Mouse (Mus musculus) limb, embryonic 15.5 days (tissue): ENCODE measurements around the gene Ptprg. TPM values are rescaled to one million over a fixed set of nuclear protein-coding genes. Genes with fewer than 3 reads are reported as not detected.

Experiments
- ATAC-seq: fragments of 200-750 bp; cut with Nextera tagmentation; 2 replicates; pipeline ENCODE4 v1.8.0; 2017; ENCODE audit warnings: low read depth, moderate TSS enrichment; ENCODE audit not compliant: insufficient number of reproducible peaks, low FRiP score, low TSS enrichment
- H3K27ac ChIP-seq: fragments of 300-500 bp; sonication (generic); 2 replicates; pipeline ENCODE4 v1.5.1; 2015; ENCODE audit warnings: moderate library complexity, mild to moderate bottlenecking, inconsistent platforms
- H3K27me3 ChIP-seq: fragments of 300-500 bp; sonication (generic); 2 replicates; pipeline ENCODE4 v1.6.1; 2015; ENCODE audit warnings: inconsistent platforms
- H3K36me3 ChIP-seq: fragments of 300-500 bp; sonication (generic); 2 replicates; pipeline ENCODE4 v1.6.1; 2015; ENCODE audit warnings: inconsistent platforms
- H3K4me1 ChIP-seq: fragments of 300-500 bp; sonication (generic); 2 replicates; pipeline ENCODE4 v1.6.1; 2015; ENCODE audit warnings: inconsistent platforms
- H3K4me2 ChIP-seq: fragments of 300-500 bp; sonication (generic); 2 replicates; pipeline ENCODE4 v1.6.1; 2015; ENCODE audit warnings: mild to moderate bottlenecking, inconsistent platforms
- H3K4me3 ChIP-seq: fragments of 300-500 bp; sonication (generic); 2 replicates; pipeline ENCODE4 v1.5.1; 2015; ENCODE audit warnings: mild to moderate bottlenecking, inconsistent platforms
- H3K9ac ChIP-seq: fragments of 300-500 bp; sonication (generic); 2 replicates; pipeline ENCODE4 v1.6.1; 2015; ENCODE audit warnings: inconsistent platforms
- H3K9me3 ChIP-seq: fragments of 300-500 bp; sonication (generic); 2 replicates; pipeline ENCODE4 v1.6.1; 2016; ENCODE audit warnings: inconsistent platforms
- WGBS: fragments of 180-500 bp; shearing (Covaris S2); methylation state at CpG from one replicate; pipeline ENCODE4 v1.1.7; 2015; 5-methylcytosine and 5-hydroxymethylcytosine counted together
- polyA plus RNA-seq: library from polyadenylated mRNA; unstranded; fragments of >200 nt; fragmentation: Nextera tagmentation; extraction: Ambion mirVana; gene quantifications from 2 replicates; pipeline ENCODE4 v1.2.1, GENCODE M21; 2015

The Ptprg gene
- polyA plus RNA-seq, 1 experiment from 2014 or later = 27.3 TPM

- Histone ChIP-seq H3K27ac (no peak overlapping the region), H3K4me1 (peaks cover 14% of the 10 kb centered on the region), H3K36me3 (no peaks in the 10 kb centered on the region), H3K4me3 (no peak overlapping the region), H3K9me3 (no peaks in the 10 kb centered on the region), H3K4me2 (no peak overlapping the region), H3K27me3 (no peaks in the 10 kb centered on the region), H3K9ac (no peak overlapping the region)
- no peak for ATAC-seq
- 69% methylated on average over 4 of the region's 4 CpGs for WGBS
These were observed 70.2 kb downstream of the Ptprg start for GRCm38 (mm10) chr14:11623576-11623975.

DNA sequence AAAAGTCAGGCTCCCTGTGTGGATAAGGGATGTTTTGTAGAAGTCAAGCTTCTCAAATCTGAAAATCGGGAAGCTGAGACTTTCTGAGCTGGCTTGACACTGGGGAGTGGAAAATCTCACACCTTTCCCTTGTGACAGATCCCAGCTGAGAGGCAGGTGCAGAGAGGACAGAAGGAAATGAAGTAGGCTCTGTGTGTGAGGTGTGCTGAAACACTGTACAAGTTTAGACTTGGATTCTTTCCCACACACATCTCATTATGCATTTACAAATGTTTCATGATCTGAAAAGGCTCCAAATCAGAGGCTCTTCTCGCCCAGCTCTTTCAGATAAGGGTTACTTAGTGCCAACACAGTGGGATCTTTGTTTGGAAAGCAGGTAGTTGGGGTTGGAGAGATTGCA, 77.4 kb downstream of the Ptprg start:
- H3K36me3 ChIP-seq = no peaks in the 10 kb centered on the region
- H3K4me2 ChIP-seq = no peak overlapping the region
- 55% methylated on average over 2 of the region's 2 CpGs for WGBS
- no peaks in the 10 kb centered on the region for H3K9me3 ChIP-seq
- no peaks in the 10 kb centered on the region for H3K27me3 ChIP-seq
- no peak overlapping the region for H3K9ac ChIP-seq
- no peak overlapping the region for H3K27ac ChIP-seq
- H3K4me1 ChIP-seq = no peaks in the 10 kb centered on the region; the same call in 1 of the 2 replicates
- H3K4me3 ChIP-seq = no peak overlapping the region
- ATAC-seq = no peak

- WGBS = 89% methylated on average over 4 of the region's 4 CpGs
- H3K4me2 ChIP-seq = no peak overlapping the region
- no peaks in the 10 kb centered on the region for H3K36me3 ChIP-seq
- H3K4me3 ChIP-seq = no peak overlapping the region
- no peaks in the 10 kb centered on the region; the same call in 1 of the 2 replicates for H3K4me1 ChIP-seq
- no peak for ATAC-seq
- H3K9me3 ChIP-seq = no peaks in the 10 kb centered on the region
- H3K27me3 ChIP-seq = no peaks in the 10 kb centered on the region
- no peak overlapping the region for H3K27ac ChIP-seq
- no peak overlapping the region for H3K9ac ChIP-seq
These were observed 78.2 kb downstream of the Ptprg start for GRCm38 (mm10) chr14:11631505-11631904.

- Histone ChIP-seq H3K27ac (no peak overlapping the region), H3K27me3 (no peaks in the 10 kb centered on the region), H3K9ac (no peak overlapping the region), H3K9me3 (no peaks in the 10 kb centered on the region), H3K4me2 (no peak overlapping the region), H3K36me3 (no peaks in the 10 kb centered on the region), H3K4me3 (no peak overlapping the region), H3K4me1 (no peaks in the 10 kb centered on the region)
- ATAC-seq = no peak
- WGBS = 83% methylated on average over 7 of the region's 7 CpGs
These were observed 84.3 kb downstream of the Ptprg start for GRCm38 (mm10) chr14:11637673-11638072.

DNA sequence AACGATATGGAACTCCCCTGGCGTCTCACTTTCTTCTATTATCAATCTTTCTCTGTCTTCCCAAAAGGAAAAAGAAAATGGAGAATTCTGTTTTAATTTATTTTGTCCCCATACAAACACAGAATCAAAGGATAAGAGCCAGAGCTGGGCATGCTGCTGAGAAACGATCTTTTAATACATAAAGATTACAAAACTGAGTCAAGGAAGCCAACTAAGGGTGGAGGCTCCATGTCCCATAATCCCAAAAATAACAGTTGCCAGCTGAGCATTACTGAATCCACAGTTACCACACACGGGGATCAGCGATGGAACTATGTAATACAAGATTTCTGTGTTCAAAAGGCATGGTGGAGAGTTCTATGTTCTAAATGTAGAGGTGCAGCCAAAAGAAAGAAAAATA, 86.0 kb downstream of the Ptprg start:
- no peak overlapping the region for H3K27ac ChIP-seq
- H3K36me3 ChIP-seq = no peaks in the 10 kb centered on the region
- no peaks in the 10 kb centered on the region for H3K9me3 ChIP-seq
- WGBS = 76% methylated on average over 5 of the region's 5 CpGs
- no peak overlapping the region for H3K4me3 ChIP-seq
- no peak for ATAC-seq
- H3K4me2 ChIP-seq = no peak overlapping the region
- H3K27me3 ChIP-seq = no peaks in the 10 kb centered on the region
- H3K4me1 ChIP-seq = no peaks in the 10 kb centered on the region
- no peak overlapping the region for H3K9ac ChIP-seq

GRCm38 (mm10) chr14:11640372-11640771, 87.0 kb downstream of the Ptprg start:
- no peak overlapping the region for H3K9ac ChIP-seq
- ATAC-seq = no peak
- H3K27ac ChIP-seq = no peak overlapping the region
- H3K4me2 ChIP-seq = no peak overlapping the region
- no peaks in the 10 kb centered on the region for H3K36me3 ChIP-seq
- no peak overlapping the region for H3K4me3 ChIP-seq
- no peaks in the 10 kb centered on the region for H3K9me3 ChIP-seq
- no peaks in the 10 kb centered on the region for H3K27me3 ChIP-seq
- H3K4me1 ChIP-seq = no peaks in the 10 kb centered on the region

DNA sequence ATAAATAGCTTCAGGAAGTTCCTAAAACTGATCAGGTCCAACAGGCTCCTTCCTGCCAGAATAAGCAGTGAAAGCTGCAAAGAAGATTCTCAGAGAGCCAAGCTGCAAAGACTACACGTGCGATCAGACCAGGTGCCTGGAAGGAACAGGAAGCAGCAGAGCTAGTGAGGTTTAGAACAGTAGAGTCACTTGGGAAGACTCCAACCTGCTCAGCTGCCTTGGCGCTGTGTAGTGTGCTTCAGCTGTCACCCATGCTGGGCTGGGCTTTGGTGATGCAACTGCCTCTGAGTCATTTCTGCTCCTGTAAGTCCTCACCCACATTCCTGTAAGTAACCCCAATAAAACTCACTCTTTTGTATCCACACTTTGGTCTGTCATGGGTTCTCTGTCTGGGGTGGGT, 87.7 kb downstream of the Ptprg start:
- no peaks in the 10 kb centered on the region for H3K27me3 ChIP-seq
- ATAC-seq = no peak
- no peak overlapping the region for H3K4me3 ChIP-seq
- no peaks in the 10 kb centered on the region for H3K9me3 ChIP-seq
- 57% methylated on average over 3 of the region's 3 CpGs for WGBS
- no peaks in the 10 kb centered on the region for H3K36me3 ChIP-seq
- no peak overlapping the region for H3K27ac ChIP-seq
- H3K4me1 ChIP-seq = no peaks in the 10 kb centered on the region
- H3K9ac ChIP-seq = no peak overlapping the region
- H3K4me2 ChIP-seq = no peak overlapping the region

GRCm38 (mm10) chr14:11642977-11643376, 89.6 kb downstream of the Ptprg start:
- Histone ChIP-seq H3K27ac (no peak overlapping the region), H3K4me1 (no peaks in the 10 kb centered on the region), H3K36me3 (no peaks in the 10 kb centered on the region), H3K27me3 (no peaks in the 10 kb centered on the region), H3K9ac (no peak overlapping the region), H3K4me3 (no peak overlapping the region), H3K4me2 (no peak overlapping the region), H3K9me3 (no peaks in the 10 kb centered on the region)
- 89% methylated on average over 1 of the region's 1 CpGs for WGBS
- ATAC-seq = no peak

- WGBS = 45% methylated on average over 6 of the region's 6 CpGs
- no peaks in the 10 kb centered on the region for H3K9me3 ChIP-seq
- no peaks in the 10 kb centered on the region for H3K27me3 ChIP-seq
- no peak overlapping the region for H3K4me2 ChIP-seq
- H3K36me3 ChIP-seq = no peaks in the 10 kb centered on the region
- no peaks in the 10 kb centered on the region for H3K4me1 ChIP-seq
- ATAC-seq = no peak
- no peak overlapping the region for H3K27ac ChIP-seq
- no peak overlapping the region for H3K4me3 ChIP-seq
- H3K9ac ChIP-seq = no peak overlapping the region
These were observed 104.0 kb downstream of the Ptprg start for GRCm38 (mm10) chr14:11657374-11657773.

DNA sequence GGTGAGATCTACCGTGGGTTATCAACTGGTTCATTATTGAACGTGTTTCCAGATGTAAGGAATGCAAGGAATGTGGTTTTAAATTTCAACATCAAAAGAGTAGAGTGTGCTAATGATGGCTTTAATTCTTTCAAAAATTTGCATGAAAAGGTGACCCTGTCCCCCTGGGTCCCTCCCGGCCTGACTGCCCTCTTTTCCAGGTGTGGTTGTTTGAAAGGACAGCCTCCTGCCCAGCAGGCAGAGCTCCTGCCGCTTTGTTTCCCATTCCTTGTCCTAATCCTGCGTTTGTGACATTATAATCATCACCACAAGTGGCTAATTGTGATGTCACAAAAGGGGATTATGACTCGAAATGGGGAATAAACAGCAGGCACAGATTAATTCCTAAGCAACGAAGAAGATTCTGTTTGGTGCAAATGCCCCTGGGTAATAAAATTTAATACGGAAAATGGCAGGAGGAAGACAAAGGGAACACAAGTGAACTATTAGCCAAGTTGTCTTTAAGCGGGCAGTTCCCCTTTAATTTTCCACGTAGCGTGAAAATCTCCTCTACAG, 110.4 kb downstream of the Ptprg start:
- Histone ChIP-seq H3K27me3 (no peaks in the 10 kb centered on the region), H3K9ac (no peak overlapping the region), H3K9me3 (no peaks in the 10 kb centered on the region), H3K4me3 (no peak overlapping the region), H3K4me2 (no peak overlapping the region), H3K27ac (no peak overlapping the region), H3K36me3 (no peaks in the 10 kb centered on the region), H3K4me1 (peaks cover 15% of the 10 kb centered on the region; the same call in 1 of the 2 replicates)
- 16% methylated on average over 11 of the region's 11 CpGs for WGBS
- no peak for ATAC-seq

DNA sequence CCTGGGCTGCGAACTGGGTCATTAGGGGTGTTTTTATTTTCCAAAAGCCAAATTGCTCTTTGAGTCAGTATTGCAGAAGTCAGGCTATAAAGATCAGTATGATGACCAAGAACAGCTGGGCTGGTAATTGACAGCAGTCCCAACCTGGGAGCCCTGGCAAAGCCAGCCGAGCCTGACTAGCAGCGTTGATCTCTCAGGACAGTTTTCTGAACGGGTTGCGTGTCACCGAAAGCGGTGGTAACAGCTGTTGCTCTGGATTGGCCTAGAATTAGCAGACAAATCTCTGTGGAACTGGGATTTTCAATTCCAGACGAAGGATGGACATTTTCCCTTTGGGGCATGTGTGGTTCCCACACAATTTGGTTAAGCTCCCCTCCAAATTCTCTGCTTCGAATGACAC, 111.0 kb downstream of the Ptprg start:
- ATAC-seq = no peak
- Histone ChIP-seq H3K27ac (no peak overlapping the region), H3K27me3 (no peaks in the 10 kb centered on the region), H3K36me3 (no peaks in the 10 kb centered on the region), H3K4me1 (peaks cover 15% of the 10 kb centered on the region; the same call in 1 of the 2 replicates), H3K4me2 (no peak overlapping the region), H3K4me3 (no peak overlapping the region), H3K9ac (no peak overlapping the region), H3K9me3 (no peaks in the 10 kb centered on the region)
- WGBS = 25% methylated on average over 9 of the region's 9 CpGs

- no peak overlapping the region for H3K4me3 ChIP-seq
- no peak overlapping the region for H3K4me2 ChIP-seq
- H3K4me1 ChIP-seq = peaks cover 15% of the 10 kb centered on the region; the same call in 1 of the 2 replicates
- WGBS = 37% methylated on average over 7 of the region's 7 CpGs
- no peak overlapping the region for H3K9ac ChIP-seq
- no peak for ATAC-seq
- H3K9me3 ChIP-seq = no peaks in the 10 kb centered on the region
- H3K36me3 ChIP-seq = no peaks in the 10 kb centered on the region
- H3K27me3 ChIP-seq = no peaks in the 10 kb centered on the region
- H3K27ac ChIP-seq = no peak overlapping the region
These were observed 111.7 kb downstream of the Ptprg start for GRCm38 (mm10) chr14:11665046-11665445.

- no peak for ATAC-seq
- no peak overlapping the region for H3K27ac ChIP-seq
- H3K27me3 ChIP-seq = no peaks in the 10 kb centered on the region
- peaks cover 21% of the 10 kb centered on the region; the same call in 1 of the 2 replicates for H3K4me1 ChIP-seq
- no peaks in the 10 kb centered on the region for H3K9me3 ChIP-seq
- H3K9ac ChIP-seq = no peak overlapping the region
- no peak overlapping the region for H3K4me2 ChIP-seq
- 25% methylated on average over 3 of the region's 3 CpGs for WGBS
- no peak overlapping the region for H3K4me3 ChIP-seq
- H3K36me3 ChIP-seq = no peaks in the 10 kb centered on the region
These were observed 114.4 kb downstream of the Ptprg start for GRCm38 (mm10) chr14:11667762-11668161.
